Mouse (Mus musculus): Measurements from ENCODE around the gene Ngrn. TPM values are rescaled to one million over a fixed set of nuclear protein-coding genes. Genes with fewer than 3 reads are reported as not detected.

The Ngrn gene
- total and polyA plus RNA-seq, 3 experiments: 28.3 to 43.2 (median 32.1) TPM

DNA sequence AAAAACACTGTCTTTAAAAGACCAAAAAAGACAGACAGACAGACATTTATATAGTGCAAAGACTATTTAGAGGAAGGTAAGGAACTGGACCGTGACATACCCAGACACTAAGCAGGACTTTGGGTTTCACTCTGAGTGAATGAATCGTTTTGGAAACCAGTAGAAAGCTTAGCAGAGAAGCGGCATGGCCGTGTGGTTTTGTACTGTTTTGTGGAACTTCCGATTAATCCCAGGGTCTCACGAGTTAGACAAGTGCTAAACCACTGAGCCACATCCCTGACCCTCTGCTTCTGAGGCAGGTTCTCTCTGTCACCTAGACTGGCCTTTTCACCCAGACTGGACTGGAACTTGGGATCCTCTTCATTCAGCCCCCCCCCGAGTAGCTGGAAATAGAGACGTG is 46.6 kb upstream of the Ngrn start (continued):
- TF ChIP-seq EP300 (IDR thresholded peaks at IDR 0.05; ENCODE audit: low read length) (peak; percentile 87), JUND (conservative IDR thresholded peaks at IDR 0.05; ENCODE audit: low read depth, low read length) (peak; percentile 78), ZMIZ1 (IDR thresholded peaks at IDR 0.05; ENCODE audit: low read depth, low read length) (no peak), ZC3H11A (IDR thresholded peaks at IDR 0.05; ENCODE audit: low read depth, low read length) (no peak), PAX5 (IDR thresholded peaks at IDR 0.05; ENCODE audit: low read length) (no peak), NELFE (IDR thresholded peaks at IDR 0.05; ENCODE audit: low read depth, low read length) (no peak), UBTF (IDR thresholded peaks at IDR 0.05; ENCODE audit: low read depth, low read length) (no peak), USF2 (conservative IDR thresholded peaks at IDR 0.05; ENCODE audit: low read depth, low read length) (no peak)

DNA sequence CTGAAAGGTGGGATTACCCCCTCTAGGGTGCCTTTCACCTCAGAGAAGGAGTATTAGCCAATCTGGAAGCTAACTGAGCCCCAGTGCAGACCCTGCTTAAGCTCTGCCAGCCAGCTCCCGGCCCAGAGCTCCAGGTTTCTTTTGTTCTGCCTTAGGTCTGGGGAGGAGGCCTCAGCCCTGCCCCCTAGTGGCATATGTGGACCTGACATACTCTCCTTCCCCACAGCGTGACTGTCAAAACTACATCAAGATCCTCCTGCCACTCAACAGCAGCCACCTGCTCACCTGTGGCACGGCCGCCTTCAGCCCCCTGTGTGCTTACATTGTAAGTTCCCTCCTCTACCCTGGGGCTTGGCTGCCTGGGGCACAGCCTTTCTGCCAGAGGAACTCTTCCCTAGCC is 45.6 kb upstream of the Ngrn start:
- dilution Hi-C loops (cut with MboI; ENCODE audit: extremely low pct_ligation_motif_present, extremely low pct_unique_long_range_greater_than_20kb, low sequenced_read_pairs) (no loop called here), in situ Hi-C loops (cut with MboI; ENCODE audit: low pct_ligation_motif_present, low pct_unique_long_range_greater_than_20kb, low sequenced_read_pairs) (no loop called here)
- no peaks in the 10 kb centered on the region for H3K9me3 ChIP-seq (replicated peaks; ENCODE audit: low read length)
- H3K4me1 ChIP-seq (ENCODE audit: control insufficient read depth in 1 of 2, insufficient read depth in 2 of 2): peaks cover 33 to 53% of the 10 kb centered on the region in 2 experiments
- no peaks in the 10 kb centered on the region for H3K27me3 ChIP-seq (replicated peaks)
- H3K79me2 ChIP-seq (replicated peaks; ENCODE audit: control insufficient read depth, extremely low read depth, insufficient read depth, poor library complexity, severe bottlenecking): peaks cover 14% of the 10 kb centered on the region
- H3K9ac ChIP-seq (ENCODE audit: insufficient read depth, low read depth): no peak overlapping the region
- TF ChIP-seq MAX (IDR thresholded peaks at IDR 0.05; ENCODE audit: low read length) (0 out of 2 replicates have a peak, but pooled peaks have one; percentile 38), CHD1 (IDR thresholded peaks at IDR 0.05; ENCODE audit: low read depth, low read length) (no peak), ELF1 (IDR thresholded peaks at IDR 0.05; ENCODE audit: low read depth, low read length) (no peak), RAD21 (IDR thresholded peaks at IDR 0.05; ENCODE audit: low read depth, low read length) (peak; percentile 83), KAT2A (IDR thresholded peaks at IDR 0.05; ENCODE audit: insufficient replicate concordance, low read length) (no peak), EP300 (IDR thresholded peaks at IDR 0.05; ENCODE audit: low read length) (no peak), CTCF (conservative IDR thresholded peaks at IDR 0.05 in 1 of 2, IDR thresholded peaks at IDR 0.05 in 1 of 2; ENCODE audit: low read depth in 2 of 2, low read length in 2 of 2) (peak; percentile 55 to 87), MAZ (IDR thresholded peaks at IDR 0.05; ENCODE audit: low read depth, low read length) (peak; percentile 72; the same call in 1 of the 2 replicates), RCOR1 (conservative IDR thresholded peaks at IDR 0.05; ENCODE audit: low read depth, low read length) (no peak), BHLHE40 (IDR thresholded peaks at IDR 0.05; ENCODE audit: low read depth, low read length) (peak; percentile 49; the same call in 1 of the 2 replicates), SMC3 (IDR thresholded peaks at IDR 0.05; ENCODE audit: low read depth, low read length) (peak; percentile 97), ZMIZ1 (IDR thresholded peaks at IDR 0.05; ENCODE audit: low read depth, low read length) (no peak), UBTF (IDR thresholded peaks at IDR 0.05; ENCODE audit: low read depth, low read length) (no peak), TBP (conservative IDR thresholded peaks at IDR 0.05; ENCODE audit: low read depth, low read length) (no peak), SIN3A (IDR thresholded peaks at IDR 0.05; ENCODE audit: low read length) (peak; percentile 58; the same call in 1 of the 2 replicates), ZC3H11A (IDR thresholded peaks at IDR 0.05; ENCODE audit: low read depth, low read length) (peak; percentile 68), MEF2A (IDR thresholded peaks at IDR 0.05; ENCODE audit: borderline replicate concordance, low read depth, low read length) (0 out of 2 replicates have a peak, but pooled peaks have one; percentile 20), POLR2A (IDR thresholded peaks at IDR 0.05; ENCODE audit: low read depth, low read length) (no peak), MYC (IDR thresholded peaks at IDR 0.05; ENCODE audit: low read depth, low read length) (0 out of 2 replicates have a peak, but pooled peaks have one; percentile 40), IRF4 (IDR thresholded peaks at IDR 0.05; ENCODE audit: low read depth, low read length) (peak; percentile 38; the same call in 1 of the 2 replicates), NRF1 (IDR thresholded peaks at IDR 0.05; ENCODE audit: low read depth, low read length) (no peak), HCFC1 (IDR thresholded peaks at IDR 0.05; ENCODE audit: low read depth, low read length) (no peak), ZNF384 (IDR thresholded peaks at IDR 0.05; ENCODE audit: low read depth, low read length) (peak; percentile 27; the same call in 1 of the 2 replicates), TCF12 (IDR thresholded peaks at IDR 0.05; ENCODE audit: low read depth, low read length) (peak; percentile 35; the same call in 1 of the 2 replicates), ZKSCAN1 (IDR thresholded peaks at IDR 0.05; ENCODE audit: borderline replicate concordance, low read depth, low read length) (no peak), USF2 (conservative IDR thresholded peaks at IDR 0.05; ENCODE audit: low read depth, low read length) (no peak), NELFE (IDR thresholded peaks at IDR 0.05; ENCODE audit: low read depth, low read length) (peak; percentile 51; the same call in 1 of the 2 replicates)
- no peak overlapping the region for H3K4me3 ChIP-seq (replicated peaks in 1 of 3; ENCODE audit: low read depth in 2 of 3, low read length in 2 of 3, poor library complexity in 1 of 3)
- peaks cover 53 to 56% of the 10 kb centered on the region in 2 experiments for H3K36me3 ChIP-seq (replicated peaks in 1 of 2; ENCODE audit: control insufficient read depth in 1 of 2, insufficient read depth in 1 of 2, low read length in 1 of 2)
- no peak overlapping the region for H3K4me2 ChIP-seq (ENCODE audit: insufficient read depth, low read depth, poor library complexity, severe bottlenecking)
- peak; percentile 81 for DNase-seq (ENCODE audit: extremely low read depth)
- H3K27ac ChIP-seq (ENCODE audit: insufficient read depth, low read depth): no peak overlapping the region
